In genomic region chr11:87470807-87471698, GRCm38 (mm10) we compare ENCODE assay signal across 8 mouse cellular contexts.
DNase-seq lines count a peak whose midpoint lies in the region; ATAC-seq and TF ChIP-seq lines count a peak whose summit lies in the region.
"Not testable (repeated sequence)": the region's sequence is repeated elsewhere in the genome, so short reads cannot be mapped to it uniquely, and the experiment has no call there.

No protein-coding gene starts in this region.

- H3K4me3 ChIP-seq in hindbrain, embryonic 10.5 days, result peak overlapping the region; percentile 45
- peak overlapping the region; percentile 42 for H3K4me3 ChIP-seq in lung, embryonic 16.5 days (ENCODE audit: low read length)
- peak overlapping the region; percentile 23 for H3K4me3 ChIP-seq in thymus, adult 2 months (ENCODE audit: control insufficient read depth, insufficient read depth, low read length)

- H3K27ac ChIP-seq in hindbrain, embryonic 10.5 days, result peak overlapping the region; percentile 83
- not testable (repeated sequence) for H3K27ac ChIP-seq in lung, embryonic 16.5 days (ENCODE audit: low read length)
- peak overlapping the region; percentile 20; the same call in 1 of the 2 replicates for H3K27ac ChIP-seq in thymus, adult 2 months (ENCODE audit: control insufficient read depth, insufficient read depth, low read length)

- not testable (repeated sequence) for H3K9me3 ChIP-seq in hindbrain, embryonic 10.5 days; lung, embryonic 16.5 days (ENCODE audit: control insufficient read depth, low read length)

- peak; percentile 87 for DNase-seq in MN1 (ENCODE audit: low spot score)
- DNase-seq in cerebellum, adult 9-10 months, result peak; percentile 72
- DNase-seq in hindbrain, embryonic 10.5 days (ENCODE audit: low spot score), result peak; percentile 81
- peak; percentile 72 for DNase-seq in layer of hippocampus, adult 9-11 months
- peak; percentile 69 for DNase-seq in ovary, adult 18-20 months (ENCODE audit: low spot score)
- peak; percentile 60 for DNase-seq in thymus, adult 2 months

- peak overlapping the region; percentile 25 for H3K9ac ChIP-seq in lung, embryonic 16.5 days (ENCODE audit: low read length)

- peak overlapping the region; percentile 58 for H3K4me2 ChIP-seq in lung, embryonic 16.5 days (ENCODE audit: low read depth, low read length)

- H3K27me3 ChIP-seq in hindbrain, embryonic 10.5 days (ENCODE audit: insufficient read depth, poor library complexity, severe bottlenecking), result peaks cover 16% of the 10 kb centered on the region
- not testable (repeated sequence) for H3K27me3 ChIP-seq in lung, embryonic 16.5 days (ENCODE audit: control insufficient read depth, insufficient read depth, low read depth, low read length); thymus, adult 2 months (ENCODE audit: control insufficient read depth, insufficient read depth, low read length)

- ATAC-seq in frontal cortex, adult (ENCODE audit: low TSS enrichment), result peak; percentile 100
- peak; percentile 99 for ATAC-seq in lung, embryonic 16.5 days (ENCODE audit: low read depth)

- peaks cover 16% of the 10 kb centered on the region for H3K4me1 ChIP-seq in hindbrain, embryonic 10.5 days (replicated peaks)
- H3K4me1 ChIP-seq in lung, embryonic 16.5 days (replicated peaks; ENCODE audit: control insufficient read depth, insufficient read depth, low read length), result not testable (repeated sequence)
- peaks cover 13% of the 10 kb centered on the region for H3K4me1 ChIP-seq in thymus, adult 2 months (replicated peaks; ENCODE audit: control insufficient read depth, insufficient read depth, low read length)

- TF ChIP-seq CTCF in thymus, adult 2 months (IDR thresholded peaks at IDR 0.05; ENCODE audit: borderline replicate concordance, control insufficient read depth, extremely low read depth, insufficient read depth, low read length, poor library complexity), result not testable (repeated sequence)

- WGBS in hindbrain, embryonic 10.5 days, result under 1% methylated on average over 29 of the region's 63 CpGs
- under 1% methylated on average over 25 of the region's 63 CpGs for WGBS in lung, embryonic 16.5 days
- WGBS in thymus, adult 2 months, result under 1% methylated on average over 28 of the region's 63 CpGs

- H3K36me3 ChIP-seq in hindbrain, embryonic 10.5 days; lung, embryonic 16.5 days (ENCODE audit: control insufficient read depth, insufficient read depth, low read length); thymus, adult 2 months (ENCODE audit: control insufficient read depth, insufficient read depth, low read length): not testable (repeated sequence)

- peak; percentile 56; the same call in 1 of the 2 replicates for TF ChIP-seq POLR2A in thymus, adult 2 months (IDR thresholded peaks at IDR 0.05; ENCODE audit: control insufficient read depth, extremely low read depth, insufficient read depth, low read length, poor library complexity)
